Mouse (Mus musculus): ENCODE results near the gene Gm10128.
"Not testable (repeated sequence)": the region's sequence is repeated elsewhere in the genome, so short reads cannot be mapped to it uniquely, and the experiment has no call there.

DNA sequence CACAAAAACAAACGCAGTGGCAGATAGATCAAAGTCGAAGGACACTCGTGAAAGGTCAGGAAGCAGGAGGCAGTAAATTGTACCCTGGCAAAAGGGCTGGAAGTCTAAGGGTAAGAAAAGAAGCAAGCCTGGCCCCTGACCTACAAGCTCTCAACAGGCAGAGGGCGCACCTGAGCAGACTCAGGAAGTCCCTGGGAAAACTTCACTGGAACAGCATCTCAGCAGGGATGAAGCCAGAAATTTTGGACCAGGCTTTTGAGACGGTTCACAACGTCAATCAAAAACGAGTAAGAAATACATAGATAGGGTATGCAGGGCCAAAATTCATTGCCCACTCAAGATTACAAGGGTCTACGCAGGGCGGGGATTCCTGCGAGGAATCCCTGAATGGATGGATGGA lies 13.7 kb upstream of the Gm10128 start:
- TF ChIP-seq POLR2A (IDR thresholded peaks at IDR 0.05; ENCODE audit: borderline replicate concordance, low read depth, low read length); CTCF (IDR thresholded peaks at IDR 0.05; ENCODE audit: low read depth, low read length): not testable (repeated sequence)

All from bone marrow macrophage, adult 2 months (primary cell).